In the genomic region with DNA sequence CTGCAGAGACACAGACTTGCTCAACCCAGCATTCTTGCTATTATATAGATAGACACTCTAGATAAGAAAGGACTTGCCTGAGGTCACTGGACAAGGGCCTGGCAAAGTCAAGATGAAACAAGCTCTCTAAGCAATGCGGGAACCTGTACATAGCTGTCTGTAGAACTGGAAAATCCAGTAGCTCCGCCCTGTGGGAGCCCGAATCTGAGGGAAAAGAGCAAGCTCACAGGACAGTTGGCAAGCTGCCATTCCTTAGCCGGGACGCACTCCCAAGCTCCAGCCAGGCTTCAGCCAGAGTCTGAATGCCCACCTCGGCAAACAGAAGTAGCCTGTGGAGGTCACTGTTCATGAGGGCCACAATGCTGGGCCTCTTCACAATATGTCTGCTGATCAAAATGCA, we compare ENCODE assay signal across 10 mouse cellular contexts. TPM values are rescaled to one million over a fixed set of nuclear protein-coding genes. Genes with fewer than 3 reads are reported as not detected.
A peak's percentile ranks its signal among the peaks of the same experiment; 100 is the strongest.
DNase-seq lines count a peak whose midpoint lies in the region; ATAC-seq lines count a peak whose summit lies in the region.
"Had no signal": no experiment of that assay in that cellular context is flagged by ENCODE, and none has a peak within 500 bp of the region (broad histone marks: within the 10 kb centered on the region; RNA-seq: fewer than 3 reads in every experiment).

No protein-coding gene starts in this region.

- WGBS in heart, embryonic 10.5 days, result 60% methylated on average over 6 of the region's 6 CpGs

- no peaks in the 10 kb centered on the region for H3K27me3 ChIP-seq in heart, embryonic 10.5 days (ENCODE audit: insufficient read depth, poor library complexity, severe bottlenecking)
- H3K27me3 ChIP-seq: liver, embryonic 15.5 days had no signal

- no peak overlapping the region for H3K27ac ChIP-seq in heart, embryonic 10.5 days
- H3K27ac ChIP-seq: liver, embryonic 15.5 days had no signal

- no peak overlapping the region for H3K4me3 ChIP-seq in heart, embryonic 10.5 days
- H3K4me3 ChIP-seq: liver, embryonic 15.5 days had no signal

- DNase-seq in heart, postnatal 4 days, result peak; percentile 71
- no peak for DNase-seq in heart, postnatal 25 days (ENCODE audit: low spot score)
- peak; percentile 53 to 73 for DNase-seq in adrenal gland, adult (ENCODE audit: inconsistent age in 2 of 2, low spot score in 1 of 2)
- DNase-seq in kidney, adult 18-20 months, result peak; percentile 85
- DNase-seq in ovary, adult 18-20 months (ENCODE audit: low spot score), result peak; percentile 21
- no peak for DNase-seq in cerebellum, adult 11-12 months
- DNase-seq in heart, embryonic 10.5 days (ENCODE audit: low spot score), result no peak

- no peak for ATAC-seq in monocyte, adult 5-6 weeks (replicated peaks; ENCODE audit: insufficient number of reproducible peaks, low FRiP score, low TSS enrichment, poor library complexity, severe bottlenecking)

- H3K36me3 ChIP-seq in heart, embryonic 10.5 days, result no peaks in the 10 kb centered on the region
- H3K36me3 ChIP-seq: liver, embryonic 15.5 days had no signal

- peaks cover 4% of the 10 kb centered on the region for H3K4me1 ChIP-seq in heart, embryonic 10.5 days

- H3K9me3 ChIP-seq in heart, embryonic 10.5 days, result no peaks in the 10 kb centered on the region
- H3K9me3 ChIP-seq: liver, embryonic 15.5 days had no signal

- intact Hi-C loops in heart, postnatal 25 days (cut with DNase I), result no loop called here

RNA-seq across cellular contexts. Expression of gene Paqr5, which starts 28.8 kb away (rescaled TPM):
- total RNA-seq in heart, postnatal 4 days (2021), result not detected
- not detected for total RNA-seq in heart, postnatal 25 days (2021)
- 0.49 to 0.76 TPM in 2 of 3 replicates, not detected in the other for total RNA-seq in monocyte, adult 5-6 weeks (2017)
- polyA plus RNA-seq in heart, embryonic 10.5 days (2016; fragmentation: Nextera tagmentation; extraction: Ambion mirVana), result 0.39 and 0.51 TPM in 2 replicates
- total RNA-seq: MEL had no signal

RNA-seq across cellular contexts. Expression of gene Kif23, which starts 51.3 kb away (rescaled TPM):
- total RNA-seq in heart, postnatal 4 days (2021), result 10 to 100 TPM; 56.0 to 75.0 TPM
- total RNA-seq in heart, postnatal 25 days (2021), result 1 to 10 TPM; 3.5 to 3.7 TPM
- 28.8 to 78.3 TPM (median 41.1 TPM) in 3 replicates for total RNA-seq in monocyte, adult 5-6 weeks (2017)
- 105 and 112 TPM in 2 replicates for polyA plus RNA-seq in heart, embryonic 10.5 days (2016; fragmentation: Nextera tagmentation; extraction: Ambion mirVana)

Comparison
In these comparisons a context has a peak if more than half of its experiments do, and no peak if none do; other contexts are left out.
1. DNase-seq: peak in heart, postnatal 4 days (single experiment), adrenal gland, adult (2 of 2), kidney, adult 18-20 months (single experiment) and ovary, adult 18-20 months (single experiment); none in heart, postnatal 25 days (single experiment), cerebellum, adult 11-12 months (single experiment) and heart, embryonic 10.5 days (single experiment).